Mouse (Mus musculus) megakaryocyte, embryonic 14.5 days (primary cell): Measurements from ENCODE around the gene Mapk8.

Source experiments
- FLI1 ChIP-seq: IDR thresholded peaks from 2 replicates; pipeline ENCODE4 v1.6.1; 2012; ENCODE audit warnings: low read length, inconsistent platforms, mixed read lengths
- GATA1 ChIP-seq: IDR thresholded peaks from 3 replicates; pipeline ENCODE4 v1.6.1; 2012; ENCODE audit warnings: mixed read lengths, low read length, inconsistent platforms, borderline replicate concordance

GRCm38 (mm10) chr14:33366891-33367777, 79.8 kb downstream of the Mapk8 start:
- no peak for TF ChIP-seq GATA1
- no peak for TF ChIP-seq FLI1
